Comparison of ENCODE assay signal across 8 mouse cellular contexts in the genomic region with DNA sequence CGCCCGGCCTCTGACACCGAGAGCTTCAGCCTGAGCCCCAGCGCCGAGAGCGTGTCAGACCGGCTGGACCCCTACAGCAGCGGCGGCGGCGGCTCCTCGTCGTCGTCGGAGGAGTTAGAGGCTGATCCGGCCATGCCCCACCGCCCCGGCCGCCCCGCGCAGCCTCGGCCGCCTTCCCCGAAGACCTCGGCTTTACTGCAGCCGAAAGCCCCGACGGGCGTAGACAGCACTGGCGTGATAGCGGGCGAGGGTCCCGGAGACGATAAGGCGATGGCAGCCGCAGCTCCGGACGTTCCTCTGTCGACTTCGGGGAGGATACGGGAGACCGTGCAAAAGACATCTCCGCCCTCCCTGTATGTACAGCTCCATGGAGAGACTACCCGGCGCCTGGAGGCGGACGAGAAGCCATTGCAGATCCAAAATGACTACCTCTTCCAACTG. TPM values are rescaled to one million over a fixed set of nuclear protein-coding genes. Genes with fewer than 3 reads are reported as not detected.
DNase-seq lines count a peak whose midpoint lies in the region; ATAC-seq and TF ChIP-seq lines count a peak whose summit lies in the region.

No protein-coding gene starts in this region.

- 0 out of 2 replicates have a peak, but pooled peaks have one; percentile 1 for ATAC-seq in common myeloid progenitor, adult 5-6 weeks (replicated peaks; ENCODE audit: low read depth, poor library complexity, severe bottlenecking)
- ATAC-seq in heart, embryonic 11.5 days (replicated peaks; ENCODE audit: insufficient number of reproducible peaks, low FRiP score, low TSS enrichment), result no peak

- peak overlapping the region; percentile 93 for H3K27ac ChIP-seq in heart, embryonic 11.5 days (ENCODE audit: low read depth, low read length)

- H3K4me3 ChIP-seq in C2C12 (ENCODE audit: insufficient read depth, poor library complexity, severe bottlenecking), result peak overlapping the region; percentile 61
- H3K4me3 ChIP-seq in heart, embryonic 11.5 days (ENCODE audit: low read depth, low read length), result peak overlapping the region; percentile 85

- no peaks in the 10 kb centered on the region for H3K9me3 ChIP-seq in heart, embryonic 11.5 days (replicated peaks; ENCODE audit: control insufficient read depth, low read length)

- no peaks in the 10 kb centered on the region for H3K27me3 ChIP-seq in C2C12 (ENCODE audit: control insufficient read depth, insufficient read depth, insufficient read length)
- H3K27me3 ChIP-seq in heart, embryonic 11.5 days (ENCODE audit: control insufficient read depth, insufficient read depth, low read length), result no peaks in the 10 kb centered on the region

- TF ChIP-seq CTCF in C2C12 (IDR thresholded peaks at IDR 0.05; ENCODE audit: control insufficient read depth, insufficient read depth, insufficient read length), result no peak

- H3K36me3 ChIP-seq in C2C12 (ENCODE audit: control insufficient read depth, insufficient read depth), result no peaks in the 10 kb centered on the region
- no peaks in the 10 kb centered on the region for H3K36me3 ChIP-seq in heart, embryonic 11.5 days (ENCODE audit: control insufficient read depth, insufficient read depth, low read length)

- peak; percentile 31 for DNase-seq in MEL-GATA-1-ER (ENCODE audit: extremely low read depth, low read depth)
- DNase-seq in kidney, postnatal 14 days, result peak; percentile 61
- peak; percentile 48 for DNase-seq in lung, postnatal 10 days
- DNase-seq in spleen, postnatal 10 days (ENCODE audit: low spot score in 2 of 2), result peak; percentile 41 to 57
- no peak for DNase-seq in frontal cortex, postnatal 25 days (ENCODE audit: low spot score in 2 of 2)

- under 1% methylated on average over 46 of the region's 47 CpGs for WGBS in heart, embryonic 11.5 days (ENCODE audit: insufficient replicate concordance)

- peaks cover 39% of the 10 kb centered on the region for H3K79me3 ChIP-seq in C2C12 (ENCODE audit: low read depth)

- H3K4me1 ChIP-seq in heart, embryonic 11.5 days (ENCODE audit: control insufficient read depth, insufficient read depth, low read length), result peaks cover 16% of the 10 kb centered on the region

- H3K9ac ChIP-seq in heart, embryonic 11.5 days (ENCODE audit: low read depth, low read length), result peak overlapping the region; percentile 95

- H3K79me2 ChIP-seq in C2C12 (ENCODE audit: control insufficient read depth, insufficient read depth), result peaks cover 63% of the 10 kb centered on the region

- peak overlapping the region; percentile 62 for H3K4me2 ChIP-seq in heart, embryonic 11.5 days

- H3ac ChIP-seq in C2C12 (ENCODE audit: control insufficient read depth, insufficient read length, low read depth), result peak overlapping the region; percentile 93

TF ChIP-seq in C2C12, 6 proteins besides CTCF, POLR2A, EP300 and RAD21:
- TF ChIP-seq FOSL1 (IDR thresholded peaks at IDR 0.05; ENCODE audit: insufficient read depth, low read length, poor library complexity, severe bottlenecking) (no peak), MYOG (IDR thresholded peaks at IDR 0.05; ENCODE audit: control insufficient read depth, extremely low read depth, insufficient read length) (no peak), MAX (IDR thresholded peaks at IDR 0.05) (no peak), CEBPB (IDR thresholded peaks at IDR 0.05; ENCODE audit: low read depth) (no peak), MYOD1 (IDR thresholded peaks at IDR 0.05; ENCODE audit: control insufficient read depth, insufficient read length, low read depth) (no peak), USF1 (IDR thresholded peaks at IDR 0.05; ENCODE audit: low read depth) (no peak)

RNA-seq across cellular contexts. Expression of gene Phlpp1, which starts 1.4 kb away (rescaled TPM):
- 6.3 TPM for polyA plus RNA-seq in C2C12 (2012; fragmentation: generic; extraction: Trizol)
- total RNA-seq in common myeloid progenitor, adult 5-6 weeks (2017), result 3.1 and 5.3 TPM in 2 replicates
- polyA plus RNA-seq in heart, embryonic 11.5 days (2014; fragmentation: Nextera tagmentation; extraction: Ambion mirVana), result 4.0 and 4.5 TPM in 2 replicates

Comparison
In these comparisons a context has a peak if more than half of its experiments do, and no peak if none do; other contexts are left out.
1. DNase-seq: peak in MEL-GATA-1-ER (single experiment), kidney, postnatal 14 days (single experiment), lung, postnatal 10 days (single experiment) and spleen, postnatal 10 days (2 of 2); none in frontal cortex, postnatal 25 days (0 of 2).